Mouse (Mus musculus): ENCODE data around the gene Gm44511.

Gm44511 gene

DNA sequence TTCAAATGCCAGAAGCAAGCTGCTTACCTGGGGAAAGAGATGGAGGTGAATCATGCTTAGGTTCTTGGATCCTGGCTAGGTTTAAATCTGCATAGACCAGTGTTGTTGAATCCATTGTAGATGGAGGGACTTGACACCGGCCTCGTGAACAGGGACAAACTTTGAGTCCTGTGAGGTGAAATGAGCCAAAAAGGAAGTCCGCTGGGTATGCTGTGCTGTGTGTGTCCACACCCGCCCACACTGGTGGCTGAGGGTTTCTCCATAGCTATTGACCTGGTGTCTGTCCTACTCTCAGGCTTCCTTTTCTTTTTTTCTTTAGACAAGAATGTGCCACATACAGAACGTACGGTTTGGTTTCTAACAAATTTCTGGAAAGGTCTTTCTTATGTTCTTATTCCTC, at the start of gene Gm44511, which contains the start of gene Klrb1b:
Gene Gm44511 (minus strand): TSS at position 184 of the 400 bp plus-strand sequence.
Gene Klrb1b (minus strand): TSS at position 200 of the 400 bp plus-strand sequence.
- DNase-seq (ENCODE audit: low spot score): no peak

DNA sequence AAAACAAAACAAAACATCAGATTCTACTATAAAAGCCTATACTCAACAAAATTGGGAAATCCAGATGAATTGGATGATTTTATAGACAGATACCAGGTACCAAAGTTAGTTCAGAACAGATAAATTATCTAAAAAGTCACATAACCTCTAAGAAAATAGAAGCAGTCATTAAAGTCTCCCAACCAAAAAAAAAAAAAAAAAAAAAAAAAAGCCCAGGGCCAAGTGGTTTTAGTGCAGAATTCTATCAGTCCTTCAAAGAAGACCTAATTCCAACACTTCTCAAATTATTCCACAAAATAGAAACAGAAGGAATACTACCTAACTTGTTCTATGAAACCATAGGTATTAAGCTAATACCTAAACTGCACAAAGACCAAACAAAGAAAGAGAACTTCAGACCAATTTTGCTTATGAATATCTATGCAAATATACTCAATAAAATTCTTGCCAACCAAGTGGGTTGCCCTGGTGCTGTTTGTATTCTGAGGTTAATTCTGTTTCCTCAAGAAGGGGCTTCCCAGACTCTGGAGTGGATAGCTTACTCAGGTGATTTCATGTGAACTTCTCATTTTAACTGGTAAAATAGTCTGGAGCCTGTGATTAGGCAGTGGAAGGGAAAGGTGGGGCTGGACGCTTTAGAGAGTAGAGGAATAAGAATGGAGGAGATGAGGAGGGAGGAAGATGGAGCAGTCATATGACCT, 45.9 kb upstream of the Gm44511 start:
- DNase-seq (ENCODE audit: low spot score): no peak

DNA sequence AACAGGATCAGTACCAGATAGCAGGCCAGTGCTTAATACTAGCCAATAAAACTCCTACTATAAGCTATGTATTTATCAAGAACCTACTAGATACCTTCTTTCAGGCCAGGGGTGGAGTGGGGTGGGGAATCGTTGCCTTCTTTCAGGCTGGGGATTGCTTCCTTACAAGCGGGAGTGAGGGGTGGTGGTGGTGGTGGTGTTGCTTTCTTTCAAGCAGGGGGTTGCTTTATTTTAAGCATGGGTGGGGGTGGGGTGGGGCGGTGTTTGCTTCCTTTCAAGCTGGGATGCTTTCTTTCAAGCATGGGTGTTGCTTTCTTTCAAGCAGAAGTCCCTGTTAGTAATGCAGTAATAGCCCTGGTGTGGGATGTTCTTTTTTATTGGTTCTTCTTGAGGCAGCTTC, 42.7 kb upstream of the Gm44511 start:
- DNase-seq (ENCODE audit: low spot score): no peak

DNA sequence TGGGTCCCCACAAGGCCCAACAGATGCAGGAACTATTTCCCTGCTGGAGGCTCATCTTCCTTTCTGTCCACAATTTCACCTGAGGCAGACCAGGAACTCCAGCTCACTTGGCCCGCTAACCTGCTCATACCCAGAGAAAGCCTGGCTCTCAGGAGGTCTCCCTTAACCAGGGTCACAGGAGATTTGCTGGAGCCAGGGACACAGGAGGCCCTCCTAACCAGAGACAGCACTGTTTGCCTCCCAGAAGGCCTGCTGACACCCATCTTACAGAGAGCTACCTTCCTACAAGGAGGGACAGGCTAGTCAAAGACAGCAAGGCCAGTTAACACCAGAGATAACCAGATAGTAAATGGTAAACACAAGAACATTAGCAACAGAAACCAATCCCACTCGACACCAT, 31.9 kb upstream of the Gm44511 start:
- no peak for DNase-seq (ENCODE audit: low spot score)

DNA sequence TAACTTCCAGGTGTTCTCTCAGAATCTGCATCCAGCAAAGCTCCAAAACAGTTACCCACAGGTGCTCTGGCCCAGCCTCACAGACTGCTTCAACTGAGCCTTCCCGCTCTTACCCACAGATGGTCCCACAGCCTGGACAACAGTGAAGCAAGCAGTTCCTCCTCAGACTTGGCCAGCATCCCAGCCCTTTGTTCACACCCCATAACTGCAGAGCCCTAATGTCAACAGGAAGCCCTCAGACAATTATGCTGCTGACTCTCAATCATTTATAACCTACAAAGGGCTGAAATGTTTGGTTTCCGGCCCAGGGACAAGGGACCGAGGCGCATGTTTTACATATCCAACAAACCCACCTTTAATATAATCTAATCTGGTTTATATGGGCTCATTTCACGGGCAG, 30.1 kb upstream of the Gm44511 start:
- no peak for DNase-seq (ENCODE audit: low spot score)

DNA sequence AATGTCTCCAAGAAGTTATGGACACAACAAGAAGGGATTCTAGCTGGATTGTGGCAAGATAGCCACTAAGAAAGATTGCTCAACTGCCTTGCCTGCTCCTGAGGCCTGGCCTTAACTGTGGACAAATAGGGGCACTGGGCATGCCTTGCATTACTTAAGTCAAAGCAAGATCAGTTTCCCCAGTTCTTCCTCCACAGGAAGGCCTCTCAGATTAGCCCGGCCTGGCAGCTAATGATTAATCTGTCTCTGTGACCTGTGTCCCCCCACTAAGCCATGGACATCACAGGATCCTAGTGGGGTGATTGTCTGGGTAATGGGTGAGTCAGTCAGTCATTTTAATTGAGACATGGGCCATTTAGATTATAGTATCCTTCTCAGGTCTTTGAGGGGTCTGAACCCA, 29.4 kb upstream of the Gm44511 start:
- no peak for DNase-seq (ENCODE audit: low spot score)

DNA sequence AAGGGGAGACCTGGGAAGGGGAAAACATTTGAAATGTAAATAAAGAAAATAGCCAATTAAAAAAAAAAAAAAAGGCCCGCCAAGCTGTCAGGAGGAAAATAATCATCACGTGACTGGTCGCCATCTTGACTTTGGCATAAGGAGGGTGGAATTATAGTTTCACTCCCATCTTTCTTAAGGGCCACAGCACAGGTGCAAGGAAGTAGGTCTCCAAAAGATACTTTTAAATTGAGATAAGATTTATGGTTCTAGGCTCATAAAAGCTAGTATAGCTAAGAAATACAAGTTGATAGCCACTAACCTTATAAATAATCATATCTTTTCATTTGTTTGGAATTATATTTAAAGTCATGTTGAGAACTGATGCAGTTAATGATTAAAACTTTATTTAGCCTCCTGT, 28.8 kb upstream of the Gm44511 start:
- no peak for DNase-seq (ENCODE audit: low spot score)

DNA sequence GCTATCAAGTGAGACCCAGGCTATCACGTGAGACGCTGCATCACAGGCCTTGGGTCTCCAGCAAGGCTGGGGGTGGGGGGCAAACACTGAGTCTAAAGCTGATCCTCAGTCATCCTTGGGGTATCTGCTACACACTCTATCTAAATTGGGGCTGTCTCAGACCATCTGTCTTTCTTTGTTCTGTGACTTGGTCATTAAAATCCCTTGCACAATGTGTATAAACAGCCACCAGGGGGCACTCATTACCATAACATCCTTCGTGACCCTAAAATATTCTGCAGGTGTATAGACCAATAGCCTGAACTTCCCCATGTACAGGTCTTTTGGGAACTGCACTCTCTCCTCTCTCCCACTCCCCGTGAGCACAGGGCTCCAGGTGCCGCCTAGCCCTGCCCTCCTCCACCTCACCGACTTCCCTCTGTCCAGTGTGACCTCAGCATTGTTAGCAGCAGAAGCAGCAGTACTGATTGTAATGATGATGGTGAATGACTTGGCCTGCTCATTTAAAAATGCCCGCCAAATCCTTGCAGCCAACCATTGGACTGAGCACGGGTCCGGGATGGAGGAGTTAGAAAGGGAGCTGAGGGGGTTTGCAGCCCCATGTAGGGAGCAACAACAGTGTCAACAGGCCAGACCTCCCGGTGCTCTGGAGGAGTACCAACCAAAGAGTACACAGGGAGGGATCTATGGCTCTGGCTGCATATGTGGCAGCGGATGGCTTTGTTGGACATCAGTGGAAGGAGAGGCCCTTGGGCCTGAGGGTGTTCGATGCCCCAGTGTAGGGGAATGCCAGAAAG, 28.1 kb upstream of the Gm44511 start:
- peak; percentile 70 for DNase-seq (ENCODE audit: low spot score)

DNA sequence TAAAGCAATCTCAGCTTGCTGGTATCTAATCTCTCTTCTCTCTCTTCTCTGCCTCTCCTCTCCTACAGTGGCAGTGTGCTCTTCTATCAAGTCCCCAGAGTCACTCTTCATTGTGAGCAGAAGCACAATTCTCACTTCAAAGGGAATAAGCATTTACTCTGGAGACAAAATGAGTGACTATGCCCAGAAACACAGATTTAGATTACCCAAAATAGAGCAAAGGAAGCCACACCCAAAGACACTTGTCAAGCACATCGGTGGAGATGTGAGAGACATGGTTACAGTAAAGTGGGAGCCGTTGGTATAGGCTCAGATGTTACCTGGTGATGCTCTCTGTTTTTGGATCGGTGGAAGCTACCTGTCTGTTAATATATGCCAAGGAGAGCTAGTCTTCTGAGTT, 26.7 kb upstream of the Gm44511 start:
- no peak for DNase-seq (ENCODE audit: low spot score)

DNA sequence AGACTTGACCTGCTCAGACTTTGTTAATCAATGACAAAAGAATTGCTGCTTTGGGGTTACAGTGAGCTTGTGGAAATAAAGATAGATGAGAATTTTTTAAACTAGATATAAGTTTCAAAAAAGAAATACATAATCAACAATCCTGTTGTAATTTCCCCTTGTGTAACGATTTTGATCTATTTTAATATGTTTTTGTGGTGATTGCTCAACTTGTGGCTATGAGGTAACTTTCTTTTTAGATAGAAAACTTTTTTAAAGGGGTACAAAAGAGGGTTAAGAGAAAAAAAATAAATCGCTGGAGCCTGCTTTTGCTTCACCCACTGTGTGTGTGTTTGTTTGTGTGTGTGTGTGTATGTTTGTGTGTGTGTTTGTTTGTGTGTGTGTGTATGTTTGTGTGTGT, 25.0 kb upstream of the Gm44511 start:
- DNase-seq (ENCODE audit: low spot score): no peak

DNA sequence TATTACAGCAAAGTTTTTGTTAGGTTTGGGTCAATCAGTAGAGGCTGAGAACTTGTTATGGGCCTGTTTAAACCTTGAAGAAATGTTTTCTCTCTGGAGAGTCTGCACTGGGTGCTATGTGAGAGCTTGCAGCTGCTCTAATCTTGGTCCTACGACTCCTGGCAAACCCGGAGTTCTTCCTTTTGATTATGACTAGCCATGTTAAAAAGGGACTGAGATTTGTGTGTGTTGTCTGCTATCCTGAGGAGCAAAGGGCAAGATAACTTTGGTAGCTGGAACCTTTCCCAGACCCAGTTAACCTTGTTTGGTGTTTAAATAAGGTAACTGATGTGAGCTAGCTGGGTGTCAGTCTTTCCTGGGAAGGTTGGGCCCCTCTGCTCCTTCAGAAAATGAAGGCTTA, 24.6 kb upstream of the Gm44511 start:
- no peak for DNase-seq (ENCODE audit: low spot score)

DNA sequence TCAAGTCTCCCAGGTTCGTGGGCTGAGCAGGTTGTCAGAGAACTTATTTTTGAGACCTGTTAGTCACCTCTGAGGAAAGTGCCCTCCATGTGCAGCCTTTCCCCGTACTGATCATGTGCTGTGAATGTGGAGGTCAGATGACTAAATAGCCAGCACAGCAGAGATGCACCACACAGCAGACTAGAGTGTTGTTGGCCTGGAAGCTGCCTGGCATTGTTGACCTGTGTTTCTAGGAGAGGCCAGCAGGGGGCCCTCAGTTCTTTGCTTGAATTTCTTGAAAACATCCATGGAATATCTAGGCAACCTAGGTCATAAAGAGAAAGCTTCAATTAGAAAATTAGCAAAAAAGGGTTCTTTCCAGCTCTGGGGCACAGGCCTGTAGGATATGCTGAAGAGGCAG, 23.8 kb upstream of the Gm44511 start:
- DNase-seq (ENCODE audit: low spot score): no peak

DNA sequence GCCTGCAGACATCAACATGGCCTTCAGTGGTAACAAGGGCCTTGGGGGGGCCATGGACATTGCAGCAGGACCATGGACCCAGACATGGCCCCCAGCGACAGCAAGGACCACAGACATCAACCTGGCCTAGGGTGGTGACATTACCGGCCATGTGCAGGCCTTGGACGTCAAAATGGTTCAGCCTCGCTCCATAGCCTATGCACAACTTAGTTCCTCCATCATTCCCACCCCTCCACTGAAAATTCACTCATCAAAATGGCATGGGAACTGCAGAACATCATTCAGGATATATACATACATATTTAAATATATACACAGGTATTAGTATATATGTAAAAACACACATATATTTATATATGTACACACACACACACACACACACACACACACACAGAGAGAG, 21.3 kb upstream of the Gm44511 start:
- DNase-seq (ENCODE audit: low spot score): no peak

DNA sequence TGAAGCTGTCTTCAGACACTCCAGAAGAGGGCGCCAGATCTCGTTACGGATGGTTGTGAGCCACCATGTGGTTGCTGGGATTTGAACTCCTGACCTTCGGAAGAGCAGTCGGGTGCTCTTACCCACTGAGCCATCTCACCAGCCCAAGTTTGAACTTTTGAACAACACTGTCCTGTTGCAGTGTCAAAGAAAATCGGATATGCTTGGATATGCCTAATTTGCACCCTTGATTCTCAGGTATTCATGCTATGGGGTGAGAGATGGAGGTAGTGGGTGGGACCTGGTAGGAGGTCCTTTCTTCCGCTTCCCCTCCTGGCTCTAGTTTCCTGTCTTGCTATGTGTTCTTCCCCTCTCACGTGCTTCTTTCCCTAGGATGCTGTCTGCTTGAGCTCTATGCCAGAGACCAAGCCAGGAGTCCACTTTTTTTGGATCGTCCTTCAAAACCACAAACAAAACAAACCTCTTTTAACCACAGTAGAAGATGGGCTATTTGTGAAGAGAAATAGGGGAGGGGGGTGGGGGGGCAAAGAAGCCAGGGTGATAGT, 20.0 kb upstream of the Gm44511 start:
- DNase-seq (ENCODE audit: low spot score): no peak

DNA sequence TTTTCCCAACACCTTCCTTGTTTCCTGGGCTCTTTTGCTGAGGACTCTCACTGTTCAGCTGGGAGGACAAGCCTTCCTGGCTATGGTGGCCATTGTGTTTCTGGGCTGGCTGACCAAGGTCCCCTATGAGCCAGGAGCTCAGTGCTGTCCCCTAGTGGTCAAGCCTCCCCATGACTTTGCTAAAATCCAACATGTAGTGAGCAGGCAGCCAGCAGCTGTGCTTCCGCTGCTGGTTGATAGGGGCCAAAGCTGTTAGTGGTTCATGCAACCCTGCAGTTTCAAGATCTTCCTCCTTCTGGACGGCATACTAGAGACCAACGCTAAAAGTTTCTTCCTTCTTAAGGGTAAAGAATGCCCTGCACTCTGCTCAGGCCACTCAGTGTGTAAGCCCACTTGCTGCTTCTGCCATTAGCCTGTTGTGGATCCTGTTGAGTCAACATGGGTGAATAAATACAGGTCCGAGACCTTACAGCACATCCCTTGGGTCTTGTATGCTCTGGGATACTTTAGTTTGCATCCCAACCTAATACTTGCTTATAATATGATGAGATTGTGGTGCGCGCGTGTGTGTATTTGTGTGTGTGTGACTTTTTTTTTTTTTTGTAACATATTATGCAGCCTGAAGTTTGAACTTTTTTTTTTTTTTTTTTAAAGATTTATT, 19.3 kb upstream of the Gm44511 start:
- DNase-seq (ENCODE audit: low spot score): peak; percentile 92

DNA sequence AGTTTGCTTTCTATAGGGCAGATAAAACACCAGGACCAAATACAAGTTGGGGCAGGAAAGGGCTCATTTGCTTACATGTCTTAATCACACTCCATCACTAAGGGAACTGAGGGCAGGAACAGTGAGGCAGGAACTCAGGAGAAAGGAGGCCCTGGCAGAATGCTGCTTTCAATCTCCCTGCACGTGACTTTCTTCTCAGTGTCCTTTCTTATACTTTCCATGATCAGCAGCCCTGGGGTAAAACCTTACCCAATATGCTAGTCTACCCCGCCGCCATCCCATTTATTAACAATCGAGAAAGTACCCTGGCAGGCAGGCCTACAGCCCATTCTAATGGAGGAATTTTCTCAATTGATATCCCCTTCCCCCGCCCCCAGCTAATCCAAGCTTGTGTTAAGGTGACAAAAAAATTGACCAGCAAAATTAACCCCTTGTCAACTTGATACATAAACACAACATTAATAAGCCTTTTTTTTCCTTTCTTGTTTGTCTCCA, 18.5 kb upstream of the Gm44511 start:
- no peak for DNase-seq (ENCODE audit: low spot score)

DNA sequence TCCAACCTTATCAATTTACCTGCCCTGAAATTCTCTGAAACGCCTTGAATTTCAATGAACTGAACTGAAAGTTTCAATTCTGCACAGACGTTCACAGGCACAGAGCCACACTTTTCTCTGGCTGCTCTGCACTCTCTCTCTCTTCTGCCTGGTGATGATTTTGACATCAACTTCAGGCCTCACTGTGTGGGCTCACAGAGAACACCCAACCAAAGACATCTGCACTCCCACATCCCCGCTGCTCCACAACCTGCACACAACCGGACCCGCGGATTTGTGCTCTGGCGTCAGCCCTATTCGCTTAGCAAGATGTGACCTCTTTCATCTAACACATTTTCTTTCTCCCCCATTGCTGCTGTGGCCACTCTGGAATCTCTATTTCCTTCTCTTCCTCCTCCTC, 18.0 kb upstream of the Gm44511 start:
- DNase-seq (ENCODE audit: low spot score): no peak

DNA sequence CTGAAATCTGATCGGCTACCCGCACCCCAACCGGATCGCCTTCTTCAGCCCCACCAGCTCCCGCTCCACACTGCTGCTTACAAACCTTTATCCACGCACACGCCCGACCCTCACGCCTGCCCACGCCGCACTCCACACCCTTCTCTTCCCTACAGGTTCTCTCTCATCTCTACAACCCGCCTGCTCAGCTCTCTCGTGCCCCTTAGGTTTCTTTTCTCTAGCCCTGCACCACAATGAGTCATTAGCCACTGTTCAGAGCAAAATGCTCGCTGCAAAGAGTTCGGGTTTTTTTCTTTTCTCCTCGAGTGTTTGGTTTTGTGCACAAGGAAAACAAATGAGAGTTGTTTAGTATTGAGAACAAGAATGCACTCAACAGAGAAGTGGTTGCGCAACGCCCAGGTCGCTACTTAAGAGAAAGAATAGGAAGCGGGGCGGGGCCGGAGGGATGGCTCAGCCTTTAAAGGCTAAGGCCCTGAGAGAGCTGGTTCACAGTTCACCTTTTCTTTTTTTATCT, 17.4 kb upstream of the Gm44511 start:
- DNase-seq (ENCODE audit: low spot score): no peak

DNA sequence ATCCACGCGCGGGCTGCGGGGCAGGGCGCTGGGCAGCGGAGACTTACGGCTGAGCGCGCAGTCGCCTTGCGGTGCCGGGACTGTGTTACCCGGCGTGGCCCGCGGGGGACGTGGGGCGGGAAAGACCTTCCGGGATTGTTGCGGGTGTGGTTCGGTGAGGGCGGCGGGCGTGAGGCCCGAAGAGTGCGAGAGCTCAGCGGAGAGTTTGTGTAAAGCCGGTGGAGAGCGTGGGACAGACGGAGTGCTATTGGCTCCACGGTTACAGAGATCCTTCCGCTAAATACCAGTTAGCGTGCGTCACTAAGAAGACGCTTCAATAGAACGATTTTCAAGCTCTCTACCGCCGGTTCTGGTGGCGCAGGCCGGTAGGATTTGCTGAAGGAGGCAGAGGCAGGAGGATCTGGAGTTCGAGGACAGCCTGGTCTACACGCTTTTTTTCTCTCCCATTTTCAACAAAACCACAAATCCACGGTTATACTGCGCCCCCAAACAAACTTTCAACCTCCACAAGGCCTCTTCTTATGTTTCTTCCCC, 16.9 kb upstream of the Gm44511 start:
- DNase-seq (ENCODE audit: low spot score): peak; percentile 95

DNA sequence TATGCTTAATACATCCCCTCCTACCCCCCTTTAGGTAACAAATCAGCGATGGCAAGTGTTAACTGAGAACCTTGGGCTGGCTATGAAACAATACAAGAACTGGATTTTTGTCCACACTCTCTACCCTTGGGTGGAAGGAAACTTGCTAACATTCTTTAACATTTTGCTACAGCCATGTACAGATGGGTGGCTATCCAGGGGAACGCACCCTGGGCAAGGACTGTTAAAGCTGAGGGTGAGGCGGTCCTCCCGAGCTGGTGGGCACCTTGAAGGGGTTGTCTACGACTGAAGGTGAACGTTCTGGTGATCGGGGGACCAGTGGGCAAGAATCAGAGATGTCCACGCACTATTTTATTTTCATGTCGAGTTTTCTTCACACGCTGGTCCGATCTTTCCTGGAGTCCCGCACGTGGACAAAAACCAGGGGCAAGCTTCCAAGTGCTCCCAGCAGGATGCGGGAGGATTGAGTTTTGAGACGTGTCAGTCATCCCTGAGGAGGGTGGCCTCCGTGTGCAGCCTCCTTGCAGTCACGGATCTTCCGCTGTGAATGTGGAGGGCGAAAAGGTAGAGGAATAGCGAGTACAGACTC, 16.3 kb upstream of the Gm44511 start:
- no peak for DNase-seq (ENCODE audit: low spot score)

DNA sequence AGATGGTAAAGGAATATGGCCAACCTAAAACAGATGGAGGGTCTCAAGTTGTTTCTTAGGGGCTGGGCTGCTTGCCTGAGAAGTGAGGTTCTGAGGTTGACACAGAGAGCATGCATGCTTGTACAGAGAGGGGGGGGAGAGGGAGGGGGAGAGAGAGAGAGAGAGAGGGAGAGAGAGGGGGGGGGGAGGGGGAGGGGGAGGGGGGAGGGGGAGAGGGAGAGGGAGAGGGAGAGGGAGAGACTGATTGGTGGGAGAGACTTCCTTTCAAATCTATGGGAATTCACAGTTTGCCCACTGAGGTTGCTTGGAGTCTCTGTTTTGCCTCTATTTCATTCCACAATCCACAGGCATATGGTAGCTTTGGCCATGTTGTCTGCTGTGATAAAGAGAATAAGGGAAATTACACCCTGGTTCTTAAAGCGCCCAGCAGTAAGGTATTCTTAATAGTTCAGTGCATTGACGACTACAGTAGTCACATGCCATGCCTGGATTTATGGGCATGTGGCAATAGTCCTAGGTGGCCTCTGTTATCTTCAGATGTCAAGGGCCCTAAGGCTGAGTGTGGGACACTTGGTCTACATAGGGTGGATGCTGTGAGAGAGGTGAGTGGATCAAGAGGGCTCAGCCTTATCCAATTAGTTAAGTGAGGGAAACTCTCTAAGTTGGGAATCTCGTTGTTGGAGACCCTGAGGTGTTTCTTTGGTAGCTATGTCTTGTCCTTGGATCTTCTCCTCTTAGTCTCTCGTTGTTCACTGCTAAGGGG, 15.4 kb upstream of the Gm44511 start:
- DNase-seq (ENCODE audit: low spot score): no peak

Measured in layer of hippocampus, adult 11-12 months (tissue).